Mouse (Mus musculus) embryonic stem cell, embryonic (primary cell): ENCODE results near the gene BC035947.
"Not testable (repeated sequence)": the region's sequence is repeated elsewhere in the genome, so short reads cannot be mapped to it uniquely, and the experiment has no call there.

Source experiments
- CTCF ChIA-PET, 4 experiments: fragments of 300-600 bp in 2 of 4; fragments of 350-600 bp in 2 of 4; sonication (Branson Sonifier 250); formaldehyde crosslinking; loops; one replicate each; lab custom pipeline; 2022; ENCODE audit warnings: inconsistent platforms in 2 of 4; lab: Charles Lee
- POLR2A ChIA-PET, 4 experiments: fragments of 300-600 bp in 2 of 4; fragments of 350-600 bp in 2 of 4; sonication (Branson Sonifier 250); formaldehyde crosslinking; loops; one replicate each; lab custom pipeline; 2022; ENCODE audit warnings: antibody characterized with exemption in 4 of 4, inconsistent platforms in 1 of 4; lab: Charles Lee

The BC035947 gene

DNA sequence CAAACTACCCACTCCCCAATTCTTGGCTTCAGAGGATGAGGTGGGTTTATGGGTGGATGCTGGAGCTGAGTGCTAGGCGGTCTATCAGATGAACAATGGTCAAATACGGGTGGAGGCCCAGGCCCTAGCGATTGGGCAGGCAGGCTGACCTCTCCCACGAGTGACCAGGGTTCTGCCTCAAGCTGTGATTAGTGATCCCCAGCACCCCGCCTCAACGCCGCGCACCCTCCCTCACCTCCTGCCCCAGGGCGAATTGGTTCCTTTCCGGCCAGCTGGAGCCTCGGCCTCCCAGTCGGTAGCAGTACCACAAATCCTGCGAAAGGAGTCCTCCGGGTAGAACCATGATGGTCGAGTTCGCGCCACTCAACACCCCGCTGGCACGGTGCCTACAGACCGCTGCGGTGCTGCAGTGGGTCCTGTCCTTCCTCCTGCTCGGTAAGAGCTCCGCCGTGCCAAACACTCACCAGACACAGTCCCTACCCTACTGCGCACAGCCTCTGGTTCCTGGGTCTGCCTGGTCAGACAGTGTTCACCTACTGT is at the start of gene BC035947:
Gene BC035947, minus strand, starts transcription at position 538 of the 540 bp plus-strand sequence.
- ChIA-PET CTCF (interaction anchor here in 2 of 4 experiments (1.6 to 2.0 kb wide), 3 partner anchors 12 to 14 kb away, joined by 5 to 13 read pairs (median 7); no protein-coding TSS in a partner anchor), POLR2A (interaction anchor here in 2 of 4 experiments (0.6 to 2.5 kb wide), 4 partner anchors 24 to 1740 kb away, joined by 3 to 6 read pairs (median 3); partner anchors contain the start of gene Farsb (in 1 of the 2))

DNA sequence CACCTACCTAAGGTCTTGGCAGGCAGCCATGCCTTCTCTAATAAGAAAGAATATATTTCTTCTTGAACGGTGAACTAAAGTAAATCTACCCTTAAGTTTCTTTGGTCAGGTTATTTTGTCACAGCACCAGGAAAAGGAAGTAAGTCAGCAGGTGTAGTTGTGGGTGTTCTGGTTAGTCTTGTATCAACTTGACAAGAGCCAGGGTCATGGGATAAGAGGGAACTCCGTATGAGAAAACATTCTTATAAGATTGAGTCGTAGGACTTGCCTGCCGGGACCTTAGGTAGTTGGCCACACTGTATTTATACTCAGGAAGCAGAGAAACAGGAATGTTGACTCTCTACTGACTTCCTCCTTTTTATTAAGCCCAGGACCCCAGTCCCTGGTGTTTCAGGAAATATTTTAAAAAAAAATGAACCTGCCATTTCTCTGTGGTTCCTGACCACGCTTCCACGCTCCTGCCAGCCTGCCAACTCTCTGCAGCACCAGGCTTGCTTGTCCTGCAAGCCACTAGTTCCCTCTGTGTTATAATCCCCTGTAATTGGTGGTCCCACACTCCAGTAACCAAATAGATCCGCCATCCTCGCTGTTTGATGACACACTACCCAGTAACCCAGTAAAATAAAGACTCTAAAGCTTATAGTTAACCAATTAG is 42.2 kb upstream of the BC035947 start:
- POLR2A ChIA-PET: interaction anchor here in 2 of 4 experiments (0.7 to 1.5 kb wide), 3 partner anchors 11 to 104 kb away, joined by 3 to 4 read pairs (median 4); no protein-coding TSS in a partner anchor
- CTCF ChIA-PET: interaction anchor here in 1 of 4 experiments (0.7 kb wide), 1 partner anchor 29 kb away, joined by 4 read pairs; no protein-coding TSS in a partner anchor

DNA sequence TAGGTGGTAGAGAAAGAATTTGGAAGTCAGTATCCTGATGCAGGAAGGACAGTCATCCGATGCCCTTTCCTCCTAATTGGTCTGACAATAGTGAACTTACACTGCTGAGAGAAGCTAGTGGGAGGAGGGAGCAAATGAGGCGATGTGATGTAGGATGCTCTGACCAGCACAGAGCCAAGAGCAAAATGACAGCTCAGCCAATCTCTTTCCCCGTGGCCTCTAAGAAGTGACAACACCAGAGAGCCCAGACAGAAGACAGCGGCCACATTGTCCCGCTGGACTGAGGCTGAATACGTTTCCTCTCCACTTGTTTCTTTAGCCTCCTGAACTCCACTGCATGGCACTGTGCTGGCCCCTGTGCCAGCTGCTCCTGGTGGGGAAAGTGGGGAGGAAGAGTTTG is 37.0 kb upstream of the BC035947 start:
- ChIA-PET POLR2A (interaction anchor here in 1 of 4 experiments (0.8 to 2.0 kb wide), 4 partner anchors 13 to 153 kb away, joined by 3 to 7 read pairs (median 4); no protein-coding TSS in a partner anchor), CTCF (interaction anchor here in 3 of 4 experiments (1.2 to 2.5 kb wide), 5 partner anchors 13 to 159 kb away, joined by 3 to 18 read pairs (median 4); no protein-coding TSS in a partner anchor)

DNA sequence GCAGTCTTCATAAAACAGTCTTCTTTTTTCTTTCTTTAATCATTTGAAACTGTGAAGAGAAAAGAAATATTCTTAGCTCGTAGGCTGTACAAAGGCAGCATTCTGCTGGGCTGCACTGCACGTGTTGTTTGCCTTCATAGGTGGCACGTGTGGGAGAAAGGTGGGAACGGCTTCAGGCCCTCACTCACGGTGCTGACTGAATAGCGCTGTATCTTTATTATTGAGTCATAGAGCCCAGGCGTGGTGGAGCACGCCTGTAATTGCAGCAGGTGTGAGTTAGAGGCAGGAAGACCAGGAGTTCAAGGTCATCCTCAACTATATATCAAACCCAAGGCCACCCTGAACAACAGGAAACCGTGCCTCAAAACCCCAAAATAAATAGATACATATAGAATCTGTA is 34.3 kb upstream of the BC035947 start:
- ChIA-PET CTCF (no interaction called here), POLR2A (interaction anchor here in 2 of 4 experiments (0.5 to 0.6 kb wide), 2 partner anchors 53 to 347 kb away, joined by 4 to 6 read pairs; no protein-coding TSS in a partner anchor)

DNA sequence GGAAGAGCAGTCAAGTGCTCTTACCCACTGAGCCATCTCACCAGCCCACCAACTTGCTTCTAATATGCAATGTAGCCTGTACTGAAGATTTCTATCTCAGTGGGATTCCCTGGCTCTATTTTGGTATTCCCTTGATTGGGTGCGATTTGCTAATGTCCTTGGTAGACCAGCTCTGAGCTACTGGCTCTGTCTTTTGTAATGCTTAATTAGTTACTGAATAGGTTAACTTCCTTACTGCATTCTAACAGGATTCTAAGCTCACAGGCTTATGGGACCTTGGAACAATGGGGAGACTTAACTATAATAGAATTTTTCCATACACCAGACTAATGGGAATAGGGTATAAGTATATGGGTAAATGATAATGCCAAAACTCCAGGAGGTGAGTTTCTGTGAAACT is 31.7 kb upstream of the BC035947 start:
- CTCF ChIA-PET: not testable (repeated sequence)

DNA sequence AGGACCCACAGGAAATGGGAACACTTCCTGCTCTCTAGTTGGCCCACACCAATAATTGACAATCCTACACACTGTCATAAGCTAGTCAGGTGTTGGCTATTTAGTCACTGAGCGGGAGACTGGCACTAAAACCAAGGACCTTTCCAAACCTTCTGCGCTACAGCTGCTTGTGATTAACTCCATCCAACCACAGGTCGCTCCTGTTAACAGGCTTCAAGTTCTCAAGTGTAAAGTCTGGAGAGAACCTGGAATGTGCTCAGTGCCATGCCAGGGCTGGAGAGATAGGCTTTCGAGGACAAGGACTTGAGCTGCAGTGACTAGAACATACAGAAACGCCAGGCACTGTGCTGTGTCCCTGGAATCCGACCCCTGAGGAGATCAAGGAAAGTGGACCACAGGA is 27.2 kb upstream of the BC035947 start:
- ChIA-PET POLR2A (interaction anchor here in 2 of 4 experiments (0.6 to 1.7 kb wide), 2 partner anchors 13 to 101 kb away, joined by 3 to 5 read pairs; no protein-coding TSS in a partner anchor), CTCF (interaction anchor here in 1 of 4 experiments (1.1 kb wide), 1 partner anchor 14 kb away, joined by 3 read pairs; no protein-coding TSS in a partner anchor)

More for the DNA sequence above, 31.7 kb upstream of the BC035947 start:
- POLR2A ChIA-PET: interaction anchor here in 1 of 4 experiments (0.7 kb wide), 1 partner anchor 11 kb away, joined by 3 read pairs; no protein-coding TSS in a partner anchor

DNA sequence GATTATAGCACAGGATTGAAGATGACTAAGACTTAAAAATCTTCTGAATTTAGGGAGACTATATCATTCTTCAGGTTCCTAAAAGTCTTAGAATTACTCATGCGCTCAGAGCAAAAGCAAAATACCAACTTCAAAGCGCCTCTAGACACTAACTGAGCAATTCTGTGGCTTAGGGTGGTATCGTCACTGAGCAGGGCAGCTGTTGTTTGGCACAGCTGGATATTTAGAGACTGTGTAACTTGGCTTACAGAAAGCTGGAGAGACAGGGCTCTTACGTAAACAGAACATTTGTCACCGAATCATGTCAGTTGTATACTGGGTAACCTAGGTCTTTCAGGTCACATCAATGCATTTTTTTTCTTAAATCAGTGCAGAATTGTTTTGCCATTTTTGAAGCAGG is 26.4 kb upstream of the BC035947 start:
- CTCF ChIA-PET: interaction anchor here in 3 of 4 experiments (0.6 to 1.4 kb wide), 6 partner anchors 12 to 1145 kb away, joined by 3 to 6 read pairs (median 4); no protein-coding TSS in a partner anchor
- POLR2A ChIA-PET: interaction anchor here in 2 of 4 experiments (0.7 to 1.3 kb wide), 4 partner anchors 9 to 120 kb away, joined by 3 to 6 read pairs (median 4); partner anchors contain the start of gene Acsl3 (in 1 of the 2)

DNA sequence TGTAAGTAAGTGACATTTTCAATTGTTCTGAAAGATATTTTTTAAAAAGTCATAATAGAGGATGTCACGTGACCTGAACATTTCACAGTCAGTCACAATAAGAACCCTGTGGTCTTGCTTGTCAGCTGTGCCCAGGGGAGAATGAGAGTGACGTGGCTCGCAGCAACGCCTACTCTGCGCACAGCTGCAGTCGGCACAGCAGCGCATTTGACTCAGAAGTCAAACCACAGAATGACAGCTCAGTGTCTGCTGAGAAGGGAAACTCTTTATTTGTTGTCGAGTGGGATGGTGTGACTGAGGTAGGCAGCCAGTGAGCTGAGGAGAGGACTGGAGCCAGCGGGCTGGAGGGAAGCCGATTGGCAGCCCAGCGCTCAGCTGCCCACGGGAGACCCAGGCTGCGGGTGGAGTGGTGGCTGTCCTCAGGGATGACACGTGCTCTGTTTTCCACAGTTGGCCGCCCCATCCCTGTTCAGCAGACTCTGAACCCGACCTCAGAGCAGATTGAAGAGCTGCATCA is 25.6 kb upstream of the BC035947 start:
- ChIA-PET CTCF (interaction anchor here (0.9 to 2.7 kb wide), 6 partner anchors 12 to 187 kb away, joined by 3 to 8 read pairs (median 4); no protein-coding TSS in a partner anchor), POLR2A (interaction anchor here in 3 of 4 experiments (0.7 to 1.4 kb wide), 8 partner anchors 8 to 1139 kb away, joined by 3 to 6 read pairs (median 3); partner anchors contain the start of gene Acsl3 (in 2 of the 3))

DNA sequence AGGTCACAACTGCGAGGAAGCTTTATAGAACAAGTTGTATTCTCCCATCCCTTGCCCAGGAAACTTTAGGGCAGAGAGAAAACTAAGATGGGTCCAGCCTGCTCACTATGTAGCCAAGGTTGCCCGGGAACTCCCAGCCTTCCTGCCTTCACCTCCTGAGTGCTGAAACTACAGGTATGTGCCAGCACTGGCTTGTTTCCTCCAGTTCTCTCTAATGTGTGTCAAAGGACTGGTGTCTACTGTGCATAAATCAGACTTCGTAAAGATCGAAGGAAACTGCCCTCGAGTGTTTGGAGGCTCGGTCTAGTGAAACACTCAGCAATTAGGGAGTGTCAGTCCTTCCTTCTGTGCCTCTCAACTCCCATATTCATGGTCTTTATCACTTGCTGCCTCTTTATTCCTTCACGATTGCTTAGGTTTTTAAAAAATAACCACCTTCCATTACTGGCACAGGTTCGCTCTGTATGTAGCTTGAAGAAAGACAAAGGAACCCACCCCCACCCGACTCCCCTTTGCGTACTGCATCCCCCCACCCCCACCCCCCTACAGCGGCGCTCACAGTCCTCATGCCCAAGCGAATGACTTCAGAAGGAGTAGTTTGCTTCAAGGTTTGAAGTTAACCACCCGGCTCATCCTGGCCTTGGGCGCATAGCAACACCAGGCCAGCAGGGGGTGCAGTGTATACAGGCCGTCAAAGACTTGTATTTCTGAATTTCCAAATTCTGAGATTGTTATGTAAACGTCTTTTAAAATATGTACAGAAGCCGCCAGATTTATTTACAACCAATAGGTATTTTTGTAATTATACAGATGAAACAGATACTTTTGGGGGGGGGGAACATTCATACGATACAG is 24.6 kb upstream of the BC035947 start:
- ChIA-PET POLR2A (interaction anchor here in 3 of 4 experiments (0.6 to 1.9 kb wide), 14 partner anchors 11 to 1140 kb away, joined by 3 to 9 read pairs (median 3); partner anchors contain the start of gene Acsl3 (in 1 of the 3)), CTCF (interaction anchor here (0.5 to 3.4 kb wide), 11 partner anchors 9 to 383 kb away, joined by 3 to 15 read pairs (median 4); no protein-coding TSS in a partner anchor)

DNA sequence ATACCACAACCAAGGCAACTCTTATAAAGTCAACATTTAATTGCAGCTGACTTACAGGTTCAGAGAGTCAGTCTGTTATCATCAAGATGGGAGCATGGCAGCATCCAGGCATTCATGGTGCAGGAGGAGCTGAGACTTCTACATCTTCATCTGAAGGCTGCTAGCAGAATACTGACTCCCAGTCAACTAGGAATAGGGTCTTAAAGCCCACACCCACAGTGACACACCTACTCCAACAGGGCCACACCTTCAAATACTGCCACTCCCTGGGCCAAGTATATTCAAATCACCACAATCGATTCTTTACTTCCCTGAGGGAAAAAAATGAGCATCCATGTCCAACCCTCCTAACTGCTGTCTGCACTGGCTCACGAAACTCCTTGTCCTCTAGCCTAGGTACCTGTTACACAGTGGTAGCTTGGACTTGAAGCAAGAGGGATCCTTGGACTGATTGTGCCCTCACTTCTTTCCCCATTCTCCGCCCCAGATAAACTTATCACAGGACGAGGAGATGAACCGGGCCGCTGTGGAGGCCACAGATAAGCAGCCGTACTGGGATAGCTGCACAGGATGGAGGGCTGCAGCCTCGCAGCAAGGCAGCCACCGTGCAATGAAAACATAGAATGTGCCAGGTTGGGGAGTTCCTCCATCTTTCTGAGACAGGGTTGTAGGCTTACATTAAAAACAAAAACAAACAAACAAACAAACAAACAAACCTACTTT is 22.6 kb upstream of the BC035947 start:
- ChIA-PET CTCF (interaction anchor here in 2 of 4 experiments (0.5 to 3.4 kb wide), 4 partner anchors 9 to 11 kb away, joined by 3 to 15 read pairs (median 8); no protein-coding TSS in a partner anchor), POLR2A (interaction anchor here in 2 of 4 experiments (1.4 to 1.7 kb wide), 2 partner anchors 32 to 130 kb away, joined by 3 to 9 read pairs; no protein-coding TSS in a partner anchor)

DNA sequence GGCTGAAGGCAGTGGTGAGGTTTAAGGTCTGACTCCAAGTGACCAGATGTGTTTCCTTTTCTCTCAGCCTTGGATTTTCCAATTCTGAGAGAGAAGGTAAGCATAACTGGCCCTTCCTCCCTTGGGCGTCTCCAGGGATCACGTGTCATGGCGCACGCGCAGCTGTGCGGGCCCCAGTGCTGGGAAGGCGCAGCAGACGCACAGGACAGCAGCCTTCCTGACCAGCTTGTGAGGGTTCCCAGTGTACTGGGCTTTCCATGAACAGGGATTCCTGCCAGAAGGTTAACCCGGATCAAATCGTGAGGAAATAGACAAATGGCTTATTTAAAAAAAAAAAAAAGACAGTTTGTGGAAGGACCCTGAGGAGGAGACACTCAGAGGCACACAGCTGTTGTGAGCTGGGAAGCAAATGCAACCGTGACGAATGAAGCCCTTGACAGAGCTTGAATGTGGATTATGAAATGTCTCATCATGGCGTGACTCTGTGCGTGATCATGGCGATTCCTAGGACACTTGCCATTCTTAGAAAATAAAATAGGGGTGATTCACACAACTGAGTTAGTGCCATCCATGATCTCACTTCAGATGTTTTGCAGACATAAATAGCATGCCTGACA is 20.3 kb upstream of the BC035947 start:
- CTCF ChIA-PET: interaction anchor here (0.5 to 0.9 kb wide), 7 partner anchors 9 to 869 kb away, joined by 3 to 4 read pairs (median 3); no protein-coding TSS in a partner anchor

DNA sequence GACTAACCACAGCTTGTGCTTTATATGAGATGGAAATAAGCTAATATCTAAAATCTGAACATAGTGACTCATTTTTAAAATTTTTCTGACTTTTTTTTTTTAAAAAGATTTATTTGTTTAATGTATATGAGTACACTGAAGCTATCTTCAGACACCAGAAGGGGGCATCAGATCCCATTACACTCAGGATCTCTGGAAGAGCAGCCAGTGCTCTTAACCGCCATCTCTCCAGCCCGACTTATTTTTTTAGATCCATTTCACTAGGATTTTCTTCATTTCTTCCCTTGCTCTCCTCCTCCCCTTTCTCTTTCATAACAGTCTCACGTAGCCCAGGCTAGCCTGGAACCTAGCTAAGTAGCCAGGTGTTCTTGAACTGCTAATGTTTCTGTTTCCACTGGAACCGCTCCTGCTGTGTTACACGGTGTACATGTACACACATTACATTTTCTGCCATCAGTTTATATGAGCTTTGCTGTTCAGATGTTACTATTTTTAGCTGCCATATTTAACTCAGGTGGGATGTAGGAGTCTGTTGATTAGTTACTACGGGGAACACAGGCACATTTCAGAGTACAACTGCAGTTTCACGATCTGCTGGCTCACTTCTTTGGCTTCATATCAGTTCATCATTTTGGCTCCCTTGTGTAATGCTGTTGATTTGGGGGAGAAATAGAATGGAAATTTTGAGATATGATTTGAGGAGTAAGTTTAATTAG is 18.7 kb upstream of the BC035947 start:
- CTCF ChIA-PET: interaction anchor here in 2 of 4 experiments (0.6 to 1.1 kb wide), 2 partner anchors 171 to 532 kb away, joined by 3 to 5 read pairs; no protein-coding TSS in a partner anchor
- POLR2A ChIA-PET: interaction anchor here in 1 of 4 experiments (0.8 to 2.2 kb wide), 4 partner anchors 11 to 141 kb away, joined by 3 to 5 read pairs (median 4); partner anchors contain the start of gene Acsl3

More for the DNA sequence above, 20.3 kb upstream of the BC035947 start:
- POLR2A ChIA-PET: interaction anchor here in 3 of 4 experiments (0.5 to 2.2 kb wide), 17 partner anchors 9 to 1581 kb away, joined by 3 to 10 read pairs (median 4); partner anchors contain the start of genes Acsl3 (in 1 of the 3) and Utp14b (in 1 of the 3)

DNA sequence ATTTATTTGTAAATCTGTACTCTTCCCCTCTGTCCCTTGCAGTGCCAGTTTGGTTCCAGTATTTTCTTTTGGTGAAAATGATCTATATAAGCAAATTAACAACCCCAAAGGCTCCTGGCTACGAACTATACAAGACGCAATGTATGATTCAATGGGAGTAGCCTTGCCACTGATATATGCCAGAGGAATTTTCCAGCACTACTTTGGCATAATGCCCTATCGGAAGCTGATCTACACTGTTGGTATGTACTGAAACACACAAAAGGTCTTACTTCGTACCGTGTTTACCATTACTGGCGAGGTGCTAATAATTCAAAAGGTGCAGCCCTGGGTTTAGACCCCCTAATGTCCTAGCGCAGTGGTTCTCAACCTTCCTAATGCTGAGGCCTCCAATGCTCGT is 17.1 kb upstream of the BC035947 start:
- ChIA-PET CTCF (interaction anchor here in 3 of 4 experiments (0.5 to 0.6 kb wide), 4 partner anchors 20 to 330 kb away, joined by 3 to 4 read pairs (median 3); no protein-coding TSS in a partner anchor), POLR2A (interaction anchor here in 1 of 4 experiments (0.7 kb wide), 1 partner anchor 9 kb away, joined by 3 read pairs; no protein-coding TSS in a partner anchor)

DNA sequence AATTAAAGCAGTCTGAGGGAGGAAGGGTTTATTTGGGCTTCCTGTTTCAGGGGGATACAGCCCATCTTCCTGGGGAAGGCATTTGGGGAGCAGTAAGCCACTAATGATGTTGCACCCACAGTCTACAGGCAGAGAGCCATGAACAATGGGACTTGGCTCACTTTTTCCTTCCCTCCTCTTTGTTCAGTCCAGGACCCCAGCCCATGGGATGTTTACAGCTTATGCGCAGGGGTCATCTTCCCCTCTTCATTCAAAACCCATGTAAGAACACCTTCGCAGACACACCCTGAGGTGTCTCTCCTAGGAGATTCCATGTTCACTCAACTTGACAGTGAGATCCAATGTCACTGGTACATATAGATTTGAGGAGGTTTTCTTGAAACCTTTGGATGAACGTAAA is 16.4 kb upstream of the BC035947 start:
- POLR2A ChIA-PET: no interaction called here
- CTCF ChIA-PET: no interaction called here
